Mouse (Mus musculus) forebrain, embryonic 14.5 days (tissue): ENCODE data around the gene Rab3a. TPM values are rescaled to one million over a fixed set of nuclear protein-coding genes. Genes with fewer than 3 reads are reported as not detected.

Experiments used
- ATAC-seq: fragments of 200-750 bp; cut with Nextera tagmentation; 2 replicates; pipeline ENCODE4 v1.8.0; 2017; ENCODE audit warnings: mild to moderate bottlenecking, moderate library complexity
- DNase-seq: peaks from one replicate; pipeline ENCODE4 v3.0.0-alpha.2; 2015; ENCODE audit warnings: low spot score
- H3K27ac ChIP-seq: fragments of 300-500 bp; sonication (generic); 2 replicates; pipeline ENCODE4 v1.5.1; 2014; ENCODE audit warnings: low read depth, mild to moderate bottlenecking, control low read depth, low read length, moderate library complexity
- H3K27me3 ChIP-seq: fragments of 300-500 bp; sonication (generic); replicated peaks from 2 replicates; pipeline ENCODE4 v1.6.1; 2014; ENCODE audit warnings: low read length, control low read depth, mixed read lengths; ENCODE audit not compliant: control insufficient read depth, insufficient read depth
- H3K36me3 ChIP-seq: fragments of 300-500 bp; sonication (generic); 2 replicates; pipeline ENCODE4 v1.6.1; 2014; ENCODE audit warnings: low read length, control low read depth; ENCODE audit not compliant: control insufficient read depth, insufficient read depth
- H3K4me1 ChIP-seq: fragments of 300-500 bp; sonication (generic); 2 replicates; pipeline ENCODE4 v1.6.1; 2014; ENCODE audit warnings: antibody characterized with exemption, low read length, control low read depth; ENCODE audit not compliant: control insufficient read depth, insufficient read depth
- H3K4me2 ChIP-seq: fragments of 300-500 bp; sonication (generic); 2 replicates; pipeline ENCODE4 v1.6.1; 2014; ENCODE audit warnings: mild to moderate bottlenecking, control low read depth, low read length
- H3K4me3 ChIP-seq: fragments of 300-500 bp; sonication (generic); 2 replicates; pipeline ENCODE4 v1.5.1; 2014; ENCODE audit warnings: low read depth, low read length, control low read depth
- H3K9ac ChIP-seq: fragments of 300-500 bp; sonication (generic); 2 replicates; pipeline ENCODE4 v1.6.1; 2014; ENCODE audit warnings: mild to moderate bottlenecking, low read length, control low read depth, moderate library complexity
- H3K9me3 ChIP-seq: fragments of 300-500 bp; sonication (generic); replicated peaks from 2 replicates; pipeline ENCODE4 v1.6.1; 2016; ENCODE audit warnings: low read length, control low read depth, mixed read lengths; ENCODE audit not compliant: control insufficient read depth
- WGBS: fragments of 180-500 bp; shearing (Covaris S2); extraction: QIAGEN DNeasy Blood & Tissue Kit; methylation state at CpG from one replicate; pipeline ENCODE4 v1.1.7; 2014; 5-methylcytosine and 5-hydroxymethylcytosine counted together
- polyA plus RNA-seq: library from polyadenylated mRNA; unstranded; fragments of >200 nt; fragmentation: Nextera tagmentation; extraction: Ambion mirVana; gene quantifications from 2 replicates; pipeline ENCODE4 v1.2.1, GENCODE M21; 2014

Gene Rab3a
- polyA plus RNA-seq, 1 experiment from 2014 or later: 330 TPM

DNA sequence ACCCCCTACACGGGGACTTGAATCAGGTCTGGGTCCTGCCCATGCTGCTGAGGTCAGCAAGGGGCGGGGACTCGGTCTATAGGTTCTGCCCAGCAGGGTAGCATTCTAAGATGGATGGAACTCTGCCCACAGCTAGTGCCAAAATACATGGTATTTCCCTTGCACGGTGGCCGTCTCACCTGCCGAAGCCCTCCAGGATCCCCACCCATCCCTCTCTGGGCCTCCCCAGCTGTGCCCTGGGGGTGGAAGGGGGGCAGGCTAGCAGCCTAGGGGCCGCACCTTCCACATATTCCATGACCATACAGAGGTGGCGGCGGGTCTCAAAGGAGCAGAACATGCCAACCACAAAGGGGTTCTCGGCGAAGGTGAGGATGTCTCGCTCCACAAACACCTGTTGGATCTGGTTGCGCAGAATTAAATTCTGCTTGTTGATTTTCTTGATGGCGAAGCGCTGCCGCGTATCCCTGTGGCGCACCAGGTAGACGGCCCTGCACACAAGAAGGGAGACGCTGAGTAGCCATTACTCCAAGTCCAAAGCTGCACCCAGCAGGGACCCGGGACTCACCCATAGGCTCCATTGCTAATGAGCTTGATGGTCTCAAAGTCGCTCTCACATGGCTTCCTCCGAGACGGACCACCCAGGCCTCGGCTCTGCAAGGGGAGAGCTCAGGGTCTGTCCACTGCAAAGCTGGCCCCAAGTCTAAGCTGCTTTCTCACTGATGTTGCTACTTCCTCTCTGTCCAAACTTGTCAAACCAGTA lies 32.0 kb downstream of the Rab3a start:
- Histone ChIP-seq H3K9ac (no peak overlapping the region), H3K27me3 (no peaks in the 10 kb centered on the region), H3K9me3 (no peaks in the 10 kb centered on the region), H3K27ac (no peak overlapping the region), H3K36me3 (peaks cover 74% of the 10 kb centered on the region), H3K4me2 (no peak overlapping the region), H3K4me3 (no peak overlapping the region), H3K4me1 (peaks cover 7% of the 10 kb centered on the region)
- 85% methylated on average over 25 of the region's 25 CpGs for WGBS
- ATAC-seq: no peak
- DNase-seq: no peak

DNA sequence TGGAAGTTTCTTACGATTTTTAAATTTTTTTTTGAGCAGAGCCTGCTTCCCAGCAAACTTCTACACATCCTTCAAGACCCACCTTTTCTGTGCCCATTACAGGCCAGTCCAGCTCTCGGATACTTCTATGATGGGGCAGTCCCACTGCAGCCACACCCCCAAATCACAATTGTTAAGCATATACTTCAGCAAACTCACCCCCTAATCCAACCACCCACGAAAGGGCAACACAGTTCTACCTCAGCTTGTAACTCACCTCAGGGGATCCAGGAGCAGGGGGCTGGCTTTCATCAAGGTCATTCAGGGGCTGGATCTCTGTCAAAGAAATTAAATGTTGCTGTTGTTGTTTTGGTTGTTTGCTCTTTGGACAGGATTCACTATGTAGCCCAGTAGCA lies 32.6 kb downstream of the Rab3a start:
- no peak overlapping the region for H3K27ac ChIP-seq
- DNase-seq (no peak), ATAC-seq (no peak)
- no peak overlapping the region for H3K9ac ChIP-seq
- H3K4me1 ChIP-seq: peaks cover 9% of the 10 kb centered on the region
- no peak overlapping the region for H3K4me3 ChIP-seq
- peaks cover 68% of the 10 kb centered on the region for H3K36me3 ChIP-seq
- H3K27me3 ChIP-seq: no peaks in the 10 kb centered on the region
- WGBS: 94% methylated on average over 3 of the region's 3 CpGs
- H3K9me3 ChIP-seq: no peaks in the 10 kb centered on the region
- no peak overlapping the region for H3K4me2 ChIP-seq

DNA sequence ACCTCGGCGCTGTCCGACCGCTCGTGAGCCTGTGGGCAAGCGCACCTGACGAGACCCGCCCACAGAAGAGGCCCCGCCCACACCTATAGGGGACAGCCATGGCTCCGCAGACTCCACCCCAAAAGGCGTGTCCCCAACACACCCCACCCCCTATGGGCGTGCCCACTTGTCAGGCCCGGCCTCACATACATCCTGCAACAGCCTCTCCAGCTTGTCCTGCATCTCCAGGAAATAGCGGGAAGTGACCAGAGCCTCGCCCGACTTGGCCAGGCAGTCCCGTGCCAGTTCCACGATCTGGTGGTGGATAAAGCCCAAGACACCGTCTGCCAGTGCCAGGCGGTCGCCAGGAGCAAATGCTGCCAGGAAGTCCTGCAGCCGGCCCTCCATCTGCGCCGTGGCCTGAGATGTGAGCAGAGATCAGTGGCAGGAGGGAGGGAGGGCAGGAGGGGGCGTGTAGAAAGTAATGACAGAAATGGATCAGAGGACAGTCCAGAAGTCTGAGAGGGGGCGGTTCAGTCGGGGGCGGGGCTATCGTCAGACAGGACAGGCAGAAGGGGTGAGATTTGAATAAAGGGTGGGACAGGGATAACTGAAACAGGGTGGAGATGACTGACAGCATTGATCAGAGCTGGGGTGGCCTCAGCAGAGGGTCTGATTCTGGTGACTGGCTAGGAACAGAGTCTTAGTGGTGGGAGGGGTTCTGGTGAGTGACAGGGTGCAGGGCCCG lies 33.6 kb downstream of the Rab3a start:
- Histone ChIP-seq H3K9ac (no peak overlapping the region), H3K4me3 (no peak overlapping the region), H3K9me3 (no peaks in the 10 kb centered on the region), H3K36me3 (peaks cover 64% of the 10 kb centered on the region), H3K4me2 (no peak overlapping the region), H3K27ac (no peak overlapping the region), H3K27me3 (no peaks in the 10 kb centered on the region), H3K4me1 (peaks cover 14% of the 10 kb centered on the region)
- ATAC-seq (no peak), DNase-seq (no peak)
- 24% methylated on average over 30 of the region's 30 CpGs for WGBS

DNA sequence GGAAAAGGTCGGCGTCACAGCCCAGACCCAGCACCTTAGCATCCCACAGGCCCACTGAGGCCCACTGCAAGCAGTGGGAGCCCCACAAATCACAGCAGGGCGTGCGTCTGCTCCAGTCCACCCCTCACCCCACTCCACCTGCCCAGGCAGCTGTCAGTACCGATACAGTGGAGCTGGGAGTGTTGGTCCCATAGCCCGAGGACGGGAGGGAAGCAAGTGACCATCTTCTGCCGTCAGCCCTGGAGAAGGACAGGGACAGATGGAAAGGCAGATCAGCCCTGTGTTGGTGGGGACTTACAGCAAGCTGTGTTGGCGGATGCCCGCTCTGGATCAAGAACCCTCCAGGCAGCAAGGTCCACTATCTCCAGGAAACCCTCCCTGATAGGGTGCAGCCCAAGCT lies 34.6 kb downstream of the Rab3a start:
- H3K9me3 ChIP-seq: no peaks in the 10 kb centered on the region
- peaks cover 54% of the 10 kb centered on the region for H3K36me3 ChIP-seq
- peaks cover 15% of the 10 kb centered on the region for H3K4me1 ChIP-seq
- DNase-seq (no peak), ATAC-seq (no peak)
- H3K4me3 ChIP-seq: no peak overlapping the region
- H3K9ac ChIP-seq: 0 out of 2 replicates have a peak overlapping the region, but pooled peaks have one; percentile 17
- H3K4me2 ChIP-seq: no peak overlapping the region
- H3K27ac ChIP-seq: no peak overlapping the region
- H3K27me3 ChIP-seq: no peaks in the 10 kb centered on the region
- WGBS: 86% methylated on average over 10 of the region's 10 CpGs

DNA sequence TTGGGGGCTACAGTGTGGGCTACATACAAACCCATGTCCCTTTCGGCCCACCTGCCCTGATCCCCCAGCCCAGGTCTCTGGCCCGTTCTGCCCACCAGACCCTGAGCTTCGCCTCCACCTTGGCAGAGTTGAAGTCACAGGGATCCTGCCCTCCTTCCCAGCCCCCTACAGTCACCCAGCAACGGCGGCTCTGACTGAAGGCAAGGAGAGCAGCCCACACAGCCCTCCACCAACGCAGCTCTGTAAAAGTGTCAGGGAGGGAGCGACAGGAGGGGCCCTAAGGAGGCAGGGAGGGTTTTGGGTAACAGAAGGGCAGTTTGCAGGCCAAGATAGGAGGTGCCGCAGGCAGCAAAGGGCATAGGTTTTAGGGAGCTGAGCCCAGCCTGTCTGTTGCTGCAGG lies 36.4 kb downstream of the Rab3a start:
- no peak overlapping the region for H3K27ac ChIP-seq
- 63% methylated on average over 8 of the region's 8 CpGs for WGBS
- H3K4me1 ChIP-seq: peaks cover 15% of the 10 kb centered on the region
- ATAC-seq (no peak), DNase-seq (no peak)
- peak overlapping the region; percentile 43 for H3K9ac ChIP-seq
- H3K36me3 ChIP-seq: peaks cover 36% of the 10 kb centered on the region
- no peaks in the 10 kb centered on the region for H3K27me3 ChIP-seq
- H3K9me3 ChIP-seq: no peaks in the 10 kb centered on the region
- H3K4me3 ChIP-seq: no peak overlapping the region
- peak overlapping the region; percentile 75 for H3K4me2 ChIP-seq

DNA sequence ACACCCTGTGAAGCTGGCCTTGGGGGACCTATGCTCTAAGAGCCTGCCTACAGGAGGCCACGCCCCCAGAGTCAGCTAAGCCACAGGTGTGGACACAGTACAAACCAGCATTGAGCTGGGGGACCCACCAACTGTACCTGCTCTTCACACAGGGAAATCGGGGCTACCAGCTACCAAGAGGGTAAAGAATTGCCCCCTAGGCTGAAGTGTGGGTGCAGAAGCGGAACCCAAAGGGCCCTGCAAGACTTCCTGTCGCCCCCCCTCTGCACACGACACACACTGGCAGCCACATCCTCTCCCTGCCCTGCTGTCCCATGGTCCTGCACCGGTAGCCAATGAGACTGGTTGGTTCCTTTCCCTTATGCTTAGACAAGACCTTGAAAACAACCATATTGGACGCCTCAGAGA lies 36.8 kb downstream of the Rab3a start:
- peaks cover 32% of the 10 kb centered on the region for H3K36me3 ChIP-seq
- DNase-seq (no peak), ATAC-seq (no peak)
- H3K4me1 ChIP-seq: peaks cover 15% of the 10 kb centered on the region
- no peak overlapping the region for H3K27ac ChIP-seq
- WGBS: 82% methylated on average over 7 of the region's 7 CpGs
- H3K27me3 ChIP-seq: no peaks in the 10 kb centered on the region
- H3K9me3 ChIP-seq: no peaks in the 10 kb centered on the region
- H3K4me2 ChIP-seq: peak overlapping the region; percentile 75
- peak overlapping the region; percentile 58 for H3K4me3 ChIP-seq
- H3K9ac ChIP-seq: peak overlapping the region; percentile 78

DNA sequence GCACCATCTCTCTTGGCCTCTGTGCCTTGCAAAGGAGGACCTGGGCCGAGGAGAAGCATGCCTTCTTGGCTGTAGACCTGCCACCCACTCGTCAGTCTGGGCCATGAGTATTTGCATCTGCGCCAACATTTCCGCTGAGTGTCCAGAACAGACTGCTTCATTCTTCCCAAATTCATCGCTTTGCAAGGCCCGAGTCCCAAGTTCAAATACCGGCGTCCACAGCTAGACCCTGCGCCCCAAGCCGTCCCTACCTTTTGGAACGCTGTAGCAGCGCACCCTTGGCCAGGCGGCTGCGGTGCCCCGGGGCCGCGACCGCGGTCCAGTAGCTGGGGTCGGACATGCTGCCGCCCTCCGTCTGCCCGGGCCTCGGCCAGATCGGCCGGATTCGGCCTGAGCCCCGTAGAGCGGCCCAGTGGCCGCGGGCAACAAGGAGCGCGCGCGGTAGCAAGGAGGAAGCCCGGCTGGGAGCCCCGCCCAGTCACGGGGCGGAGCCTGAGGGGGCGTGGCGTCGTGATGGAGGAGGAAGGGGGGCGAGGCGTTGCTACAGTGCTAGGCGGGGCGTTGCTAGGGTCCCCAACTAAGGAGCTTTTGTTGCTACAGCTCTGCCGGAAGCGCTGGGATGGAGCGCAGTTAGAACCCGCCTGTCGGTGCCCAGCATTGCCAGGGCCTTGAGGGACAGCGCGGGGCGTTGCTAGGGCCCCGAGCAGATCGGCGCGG lies 37.7 kb downstream of the Rab3a start:
- ATAC-seq (peak; percentile 86), DNase-seq (peak; percentile 98)
- H3K4me2 ChIP-seq: peak overlapping the region; percentile 75
- no peaks in the 10 kb centered on the region for H3K9me3 ChIP-seq
- H3K27ac ChIP-seq: peak overlapping the region; percentile 90
- H3K4me1 ChIP-seq: peaks cover 18% of the 10 kb centered on the region
- H3K9ac ChIP-seq: peak overlapping the region; percentile 78
- no peaks in the 10 kb centered on the region for H3K27me3 ChIP-seq
- peaks cover 24% of the 10 kb centered on the region for H3K36me3 ChIP-seq
- 4% methylated on average over 58 of the region's 58 CpGs for WGBS
- peak overlapping the region; percentile 58 for H3K4me3 ChIP-seq

DNA sequence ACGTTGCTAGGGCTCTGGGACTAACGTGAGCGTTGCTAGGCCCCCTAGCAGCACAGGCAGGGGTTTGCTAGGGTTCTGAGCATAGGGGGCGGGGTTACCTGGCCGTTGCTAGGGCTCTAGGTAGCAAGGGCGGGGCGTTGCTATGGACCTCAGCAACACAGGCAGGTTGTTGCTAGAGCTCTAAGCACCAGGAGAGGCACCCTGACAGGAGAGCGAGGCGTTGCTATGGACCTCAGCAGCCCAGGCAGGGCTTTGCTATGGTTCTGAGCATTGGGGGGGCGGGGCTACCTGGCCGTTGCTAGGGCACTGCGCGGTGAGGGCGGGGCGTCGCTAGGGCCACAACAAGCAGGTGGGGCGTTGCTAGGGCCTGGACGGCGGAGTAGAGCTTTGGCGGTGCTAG lies 38.2 kb downstream of the Rab3a start:
- ATAC-seq: peak; percentile 31
- H3K9me3 ChIP-seq: no peaks in the 10 kb centered on the region
- H3K36me3 ChIP-seq: peaks cover 18% of the 10 kb centered on the region; the same call in 1 of the 2 replicates
- H3K4me3 ChIP-seq: peak overlapping the region; percentile 58
- H3K27ac ChIP-seq: peak overlapping the region; percentile 90
- H3K4me1 ChIP-seq: peaks cover 19% of the 10 kb centered on the region
- peaks cover 2% of the 10 kb centered on the region; the same call in 1 of the 2 replicates for H3K27me3 ChIP-seq
- DNase-seq: no peak
- H3K9ac ChIP-seq: peak overlapping the region; percentile 78
- 0% methylated on average over 20 of the region's 20 CpGs for WGBS
- H3K4me2 ChIP-seq: peak overlapping the region; percentile 75
